Mouse (Mus musculus): ENCODE results near the gene Adgrl3. TPM values are rescaled to one million over a fixed set of nuclear protein-coding genes. Genes with fewer than 3 reads are reported as not detected.
A peak's percentile ranks its signal among the peaks of the same experiment; 100 is the strongest.

The Adgrl3 gene
- polyA plus RNA-seq, 1 experiment = 15.8 TPM

DNA sequence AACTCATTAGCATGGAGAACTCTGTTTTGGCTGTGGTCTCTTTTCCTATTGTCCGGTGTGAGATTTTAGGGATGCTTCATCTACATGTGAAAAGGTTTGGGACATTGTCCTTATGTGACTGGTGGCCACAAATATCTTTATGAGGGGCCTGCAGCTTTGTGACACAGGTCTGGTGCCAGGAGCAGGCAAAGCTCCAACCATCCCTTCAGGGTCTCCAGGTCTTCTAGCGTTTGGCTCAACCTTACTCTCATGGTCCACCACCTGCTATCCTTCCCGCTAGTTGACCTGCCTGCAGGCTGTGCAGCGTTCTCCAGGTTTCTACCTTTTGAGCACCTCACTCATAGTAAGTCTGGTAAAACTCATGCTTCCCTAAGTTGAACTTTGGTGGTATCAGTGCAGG, 77.2 kb downstream of the Adgrl3 start:
- TF ChIP-seq POLR2AphosphoS2 (IDR thresholded peaks at IDR 0.05; ENCODE audit: insufficient read length, low read depth) (no peak), REST (IDR thresholded peaks at IDR 0.05; ENCODE audit: insufficient read depth, insufficient read length) (no peak), POLR2A (IDR thresholded peaks at IDR 0.05; ENCODE audit: insufficient read length, low read depth) (no peak), CEBPB (IDR thresholded peaks at IDR 0.05; ENCODE audit: insufficient read depth, poor library complexity, severe bottlenecking) (no peak), USF1 (IDR thresholded peaks at IDR 0.05; ENCODE audit: low read depth) (no peak), MYOG (IDR thresholded peaks at IDR 0.05; ENCODE audit: control insufficient read depth in 1 of 3, insufficient read depth in 1 of 3, insufficient read length in 2 of 3, low read depth in 2 of 3) (no peak), TCF3 (IDR thresholded peaks at IDR 0.05; ENCODE audit: insufficient read length, low read depth) (no peak), MYOD1 (IDR thresholded peaks at IDR 0.05; ENCODE audit: control insufficient read depth in 1 of 3, insufficient read length in 2 of 3, low read depth in 2 of 3) (no peak), MAX (IDR thresholded peaks at IDR 0.05; ENCODE audit: low read depth) (no peak), TCF12 (IDR thresholded peaks at IDR 0.05; ENCODE audit: insufficient read depth, poor library complexity, severe bottlenecking) (no peak), E2F4 (IDR thresholded peaks at IDR 0.05; ENCODE audit: insufficient read depth) (no peak)
- Histone ChIP-seq H3K4me2 (ENCODE audit: low read depth) (no peak overlapping the region), H3K4me3 (no peak overlapping the region)

DNA sequence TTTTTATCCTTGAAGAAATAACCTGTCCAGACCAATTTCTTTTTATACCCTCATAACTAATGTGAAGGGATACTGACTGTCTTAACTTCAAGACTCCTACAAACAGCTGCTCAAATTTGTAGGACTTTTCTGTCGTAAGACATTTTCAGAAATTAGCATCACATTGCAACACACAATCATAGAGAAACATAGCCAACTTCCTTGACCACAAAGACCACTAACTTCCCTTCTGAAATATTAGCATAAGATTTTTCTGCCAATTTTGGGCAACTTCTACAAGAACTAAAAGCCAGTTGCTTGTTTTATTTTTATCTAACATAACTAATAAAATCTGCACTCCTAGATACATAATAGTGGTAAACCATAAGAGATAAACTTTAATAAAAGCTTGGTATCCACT, 87.5 kb downstream of the Adgrl3 start:
- Histone ChIP-seq H3K4me2 (ENCODE audit: low read depth) (no peak overlapping the region), H3K4me3 (no peak overlapping the region), H3K36me3 (ENCODE audit: control insufficient read depth, insufficient read depth) (no peaks in the 10 kb centered on the region), H3ac (ENCODE audit: control insufficient read depth, insufficient read length) (no peak overlapping the region), H3K27me3 (ENCODE audit: control insufficient read depth, insufficient read depth, insufficient read length) (no peaks in the 10 kb centered on the region), H3K79me2 (ENCODE audit: control insufficient read depth, insufficient read depth) (peaks cover 40% of the 10 kb centered on the region)
- TF ChIP-seq USF1 (IDR thresholded peaks at IDR 0.05; ENCODE audit: low read depth) = no peak
- peak; percentile 94 for TF ChIP-seq CEBPB (IDR thresholded peaks at IDR 0.05; ENCODE audit: insufficient read depth, poor library complexity, severe bottlenecking)
- no peak for TF ChIP-seq MYOD1 (IDR thresholded peaks at IDR 0.05; ENCODE audit: control insufficient read depth in 1 of 3, insufficient read length in 2 of 3, low read depth in 2 of 3)
- no peak for TF ChIP-seq POLR2A (IDR thresholded peaks at IDR 0.05; ENCODE audit: insufficient read length, low read depth)

More for the DNA sequence above, 77.2 kb downstream of the Adgrl3 start:
- H3ac ChIP-seq (ENCODE audit: control insufficient read depth, insufficient read length) = no peak overlapping the region
- H3K36me3 ChIP-seq (ENCODE audit: control insufficient read depth, insufficient read depth) = no peaks in the 10 kb centered on the region
- no peaks in the 10 kb centered on the region for H3K27me3 ChIP-seq (ENCODE audit: control insufficient read depth, insufficient read depth, insufficient read length)
- H3K79me2 ChIP-seq (ENCODE audit: control insufficient read depth, insufficient read depth) = peaks cover 13% of the 10 kb centered on the region

DNA sequence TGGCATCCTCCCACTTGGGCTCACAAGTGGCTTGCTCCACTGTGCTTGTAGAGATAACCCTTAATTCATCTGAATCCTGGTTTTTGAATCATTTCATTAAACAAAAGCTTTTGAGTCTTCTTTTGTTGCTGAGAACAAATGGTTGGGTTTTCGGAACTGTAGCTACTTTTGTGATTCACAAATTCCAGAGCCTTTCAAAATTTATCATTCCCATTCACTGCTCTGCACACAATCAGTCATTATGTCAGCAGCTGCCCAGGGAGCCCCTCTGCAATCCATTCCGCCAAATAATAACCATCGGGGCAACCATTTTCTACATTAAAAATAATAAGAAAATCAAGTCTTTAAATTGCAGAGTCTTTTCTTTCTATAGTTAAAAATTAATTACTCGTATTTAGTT, 104.5 kb downstream of the Adgrl3 start:
- no peak overlapping the region for H3ac ChIP-seq (ENCODE audit: control insufficient read depth, insufficient read length)
- H3K79me2 ChIP-seq (ENCODE audit: control insufficient read depth, insufficient read depth) = no peaks in the 10 kb centered on the region
- H3K4me3 ChIP-seq = no peak overlapping the region
- TF ChIP-seq MYOG (IDR thresholded peaks at IDR 0.05; ENCODE audit: control insufficient read depth in 1 of 3, insufficient read depth in 1 of 3, insufficient read length in 2 of 3, low read depth in 2 of 3) (no peak), TCF3 (IDR thresholded peaks at IDR 0.05; ENCODE audit: insufficient read length, low read depth) (no peak), MAX (IDR thresholded peaks at IDR 0.05; ENCODE audit: low read depth) (no peak)
- H3K36me3 ChIP-seq (ENCODE audit: control insufficient read depth, insufficient read depth) = no peaks in the 10 kb centered on the region
- no peaks in the 10 kb centered on the region for H3K27me3 ChIP-seq (ENCODE audit: control insufficient read depth, insufficient read depth, insufficient read length)
- H3K4me2 ChIP-seq (ENCODE audit: low read depth) = no peak overlapping the region

DNA sequence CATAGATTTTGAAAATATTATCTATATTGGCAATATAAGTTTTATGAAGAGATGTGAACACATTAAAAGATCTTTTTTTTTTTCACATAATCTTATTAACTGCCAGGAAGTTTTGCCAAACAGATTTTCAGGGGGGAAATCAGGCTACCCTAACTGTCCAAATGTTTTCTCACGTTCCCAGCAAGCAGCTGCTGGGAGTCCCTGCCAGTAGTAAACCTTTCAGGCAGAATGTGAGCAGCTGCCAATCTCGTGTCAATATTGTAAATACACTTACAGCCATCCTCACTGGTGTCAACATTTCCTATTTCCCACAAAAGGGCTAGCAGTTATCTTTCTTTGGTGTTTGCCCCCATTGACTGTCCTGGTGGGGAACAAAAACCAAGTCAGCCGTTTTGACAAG, 107.7 kb downstream of the Adgrl3 start:
- no peaks in the 10 kb centered on the region for H3K79me2 ChIP-seq (ENCODE audit: control insufficient read depth, insufficient read depth)
- no peak overlapping the region for H3K4me2 ChIP-seq (ENCODE audit: low read depth)
- H3K36me3 ChIP-seq (ENCODE audit: control insufficient read depth, insufficient read depth) = no peaks in the 10 kb centered on the region
- TF ChIP-seq CEBPB (IDR thresholded peaks at IDR 0.05; ENCODE audit: insufficient read depth, poor library complexity, severe bottlenecking) = no peak
- no peak for TF ChIP-seq POLR2AphosphoS2 (IDR thresholded peaks at IDR 0.05; ENCODE audit: insufficient read length, low read depth)
- no peak for TF ChIP-seq TCF12 (IDR thresholded peaks at IDR 0.05; ENCODE audit: insufficient read depth, poor library complexity, severe bottlenecking)
- TF ChIP-seq MYOD1 (IDR thresholded peaks at IDR 0.05; ENCODE audit: control insufficient read depth in 1 of 3, insufficient read length in 2 of 3, low read depth in 2 of 3) = no peak
- TF ChIP-seq MAX (IDR thresholded peaks at IDR 0.05; ENCODE audit: low read depth) = no peak
- no peak for TF ChIP-seq USF1 (IDR thresholded peaks at IDR 0.05; ENCODE audit: low read depth)
- no peak for TF ChIP-seq SRF (IDR thresholded peaks at IDR 0.05; ENCODE audit: control insufficient read depth, insufficient read length, low read depth)
- no peak for TF ChIP-seq REST (IDR thresholded peaks at IDR 0.05; ENCODE audit: insufficient read depth, insufficient read length)
- no peaks in the 10 kb centered on the region for H3K27me3 ChIP-seq (ENCODE audit: control insufficient read depth, insufficient read depth, insufficient read length)
- H3K4me3 ChIP-seq = no peak overlapping the region
- H3ac ChIP-seq (ENCODE audit: control insufficient read depth, insufficient read length) = no peak overlapping the region

DNA sequence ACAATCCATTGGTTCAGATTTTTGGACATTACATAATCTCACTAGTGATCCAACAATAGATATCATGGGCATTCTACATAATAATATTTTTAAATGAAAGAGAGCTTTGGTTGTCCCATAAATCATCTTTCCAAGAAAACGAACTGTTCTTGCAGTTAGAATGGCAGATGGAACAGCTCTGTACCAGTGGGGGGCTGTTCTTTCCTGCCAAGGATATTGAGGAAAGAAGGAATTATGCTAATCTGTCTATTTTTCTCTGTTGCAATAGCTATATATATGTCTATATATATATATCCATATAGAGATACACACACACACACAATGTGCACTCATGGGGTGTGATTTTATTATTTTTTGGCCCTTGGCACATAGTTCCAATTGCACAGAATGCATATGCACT, 116.5 kb downstream of the Adgrl3 start:
- H3K36me3 ChIP-seq (ENCODE audit: control insufficient read depth, insufficient read depth) = no peaks in the 10 kb centered on the region
- no peaks in the 10 kb centered on the region for H3K27me3 ChIP-seq (ENCODE audit: control insufficient read depth, insufficient read depth, insufficient read length)
- no peaks in the 10 kb centered on the region for H3K79me2 ChIP-seq (ENCODE audit: control insufficient read depth, insufficient read depth)
- no peak overlapping the region for H3K4me3 ChIP-seq
- H3K4me2 ChIP-seq (ENCODE audit: low read depth) = no peak overlapping the region
- no peak for TF ChIP-seq TCF3 (IDR thresholded peaks at IDR 0.05; ENCODE audit: insufficient read length, low read depth)
- no peak for TF ChIP-seq SRF (IDR thresholded peaks at IDR 0.05; ENCODE audit: control insufficient read depth, insufficient read length, low read depth)
- TF ChIP-seq USF1 (IDR thresholded peaks at IDR 0.05; ENCODE audit: low read depth) = no peak
- no peak for TF ChIP-seq CEBPB (IDR thresholded peaks at IDR 0.05; ENCODE audit: insufficient read depth, poor library complexity, severe bottlenecking)
- H3ac ChIP-seq (ENCODE audit: control insufficient read depth, insufficient read length) = no peak overlapping the region

DNA sequence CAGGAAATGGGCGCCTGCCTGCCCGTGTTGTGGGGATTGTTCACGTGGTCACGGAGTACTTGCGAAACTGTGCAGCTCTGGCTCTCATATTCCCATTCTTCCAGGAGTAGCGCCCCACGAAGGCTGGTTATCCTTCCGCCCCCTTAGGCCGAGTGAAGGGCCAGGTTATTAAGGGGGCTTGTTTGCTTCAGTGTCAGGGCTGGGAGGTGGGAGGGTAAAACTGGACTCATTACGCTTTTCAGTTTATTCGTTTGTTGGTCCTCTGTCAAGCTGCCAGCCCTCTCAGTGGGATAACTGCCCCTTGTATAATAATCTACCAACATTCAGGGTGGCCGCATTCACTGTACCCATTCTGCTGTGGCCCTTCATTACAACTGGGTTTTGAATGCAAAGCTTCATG, 135.9 kb downstream of the Adgrl3 start:
- no peak for TF ChIP-seq TCF12 (IDR thresholded peaks at IDR 0.05; ENCODE audit: insufficient read depth, poor library complexity, severe bottlenecking)
- no peak for TF ChIP-seq SRF (IDR thresholded peaks at IDR 0.05; ENCODE audit: control insufficient read depth, insufficient read length, low read depth)
- TF ChIP-seq TCF3 (IDR thresholded peaks at IDR 0.05; ENCODE audit: insufficient read length, low read depth) = no peak
- Histone ChIP-seq H3K4me2 (ENCODE audit: low read depth) (no peak overlapping the region), H3K36me3 (ENCODE audit: control insufficient read depth, insufficient read depth) (no peaks in the 10 kb centered on the region), H3K79me2 (ENCODE audit: control insufficient read depth, insufficient read depth) (no peaks in the 10 kb centered on the region), H3K4me3 (no peak overlapping the region), H3K27me3 (ENCODE audit: control insufficient read depth, insufficient read depth, insufficient read length) (no peaks in the 10 kb centered on the region), H3ac (ENCODE audit: control insufficient read depth, insufficient read length) (no peak overlapping the region)
